Mouse (Mus musculus): ENCODE measurements at regions not wholly inside any gene's neighbourhood (a gene's known extent, or its start where the extent isn't known, plus 50 kb on each side); places are given as distances from the start of the nearest gene placed in this dataset.

- Histone ChIP-seq H3K36me3 (ENCODE audit: insufficient read depth, low read length) (no peaks in the 10 kb centered on the region), H3K4me1 (replicated peaks; ENCODE audit: low read depth, low read length) (no peaks in the 10 kb centered on the region), H3K4me3 (replicated peaks; ENCODE audit: low read length) (no peak overlapping the region), H3K9me3 (ENCODE audit: low read length) (no peaks in the 10 kb centered on the region), H3K27me3 (ENCODE audit: insufficient read depth, low read length) (0 out of 2 replicates have a peak, but pooled peaks cover 2% of the 10 kb centered on the region)
- TF ChIP-seq CTCF (conservative IDR thresholded peaks at IDR 0.05; ENCODE audit: low read length) (no peak), NANOG (IDR thresholded peaks at IDR 0.05; ENCODE audit: borderline replicate concordance, low read length) (no peak)
These were observed 76.2 kb upstream of the Basp1 start for GRCm38 (mm10) chr15:25489804-25490203.

GRCm38 (mm10) chr15:25492161-25492746 lies 78.7 kb upstream of the Basp1 start:
- no peak overlapping the region for H3K4me3 ChIP-seq (replicated peaks; ENCODE audit: low read length)
- no peaks in the 10 kb centered on the region for H3K36me3 ChIP-seq (ENCODE audit: insufficient read depth, low read length)
- no peaks in the 10 kb centered on the region for H3K4me1 ChIP-seq (replicated peaks; ENCODE audit: low read depth, low read length)
- H3K27me3 ChIP-seq (ENCODE audit: insufficient read depth, low read length), result peaks cover 8% of the 10 kb centered on the region
- TF ChIP-seq NANOG (IDR thresholded peaks at IDR 0.05; ENCODE audit: borderline replicate concordance, low read length) (no peak), CTCF (conservative IDR thresholded peaks at IDR 0.05; ENCODE audit: low read length) (no peak), POU5F1 (IDR thresholded peaks at IDR 0.05; ENCODE audit: borderline replicate concordance, low read length) (no peak)
- H3K9me3 ChIP-seq (ENCODE audit: low read length), result no peaks in the 10 kb centered on the region

GRCm38 (mm10) chr15:25494687-25495299 lies 81.2 kb upstream of the Basp1 start:
- TF ChIP-seq NANOG (IDR thresholded peaks at IDR 0.05; ENCODE audit: borderline replicate concordance, low read length) (no peak), POU5F1 (IDR thresholded peaks at IDR 0.05; ENCODE audit: borderline replicate concordance, low read length) (no peak), CTCF (conservative IDR thresholded peaks at IDR 0.05; ENCODE audit: low read length) (no peak)
- Histone ChIP-seq H3K9me3 (ENCODE audit: low read length) (no peaks in the 10 kb centered on the region), H3K36me3 (ENCODE audit: insufficient read depth, low read length) (no peaks in the 10 kb centered on the region), H3K27me3 (ENCODE audit: insufficient read depth, low read length) (peaks cover 11% of the 10 kb centered on the region), H3K4me1 (replicated peaks; ENCODE audit: low read depth, low read length) (peaks cover 10% of the 10 kb centered on the region; the same call in 1 of the 2 replicates), H3K4me3 (replicated peaks; ENCODE audit: low read length) (no peak overlapping the region)

DNA sequence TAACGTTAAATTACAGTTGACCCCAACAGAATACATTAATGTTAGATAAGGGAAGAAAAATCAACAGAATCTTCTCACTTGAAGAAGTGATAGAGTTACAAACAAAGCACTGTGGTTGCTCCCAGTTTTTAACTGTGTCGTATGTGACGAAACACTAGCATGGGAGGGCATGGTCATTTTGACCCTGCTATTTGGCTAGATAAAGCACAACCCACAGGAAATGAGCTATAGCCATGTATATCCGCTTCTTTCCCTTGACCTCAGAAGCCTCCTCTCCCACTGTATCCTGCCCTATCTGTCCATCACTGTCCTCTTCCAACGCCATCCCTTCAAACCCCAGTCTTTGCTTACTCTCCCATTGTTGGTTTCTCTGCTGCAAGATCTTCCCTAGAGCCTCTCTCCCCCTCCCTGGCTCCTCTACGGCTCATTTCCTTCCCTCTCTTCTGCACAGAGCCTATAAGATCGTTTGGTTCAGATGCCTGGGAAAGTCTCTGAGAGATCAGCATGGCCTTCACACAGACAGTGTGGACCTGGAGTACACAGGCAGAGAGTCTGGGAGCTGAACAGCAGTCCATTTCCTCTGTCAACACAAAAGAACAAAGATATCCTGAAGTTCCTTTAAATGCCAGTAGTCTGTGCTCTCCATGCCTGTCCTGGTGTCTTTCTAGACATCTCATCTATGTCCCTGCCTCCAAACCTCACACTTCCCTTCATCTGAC lies 82.5 kb upstream of the Basp1 start:
- TF ChIP-seq CTCF (conservative IDR thresholded peaks at IDR 0.05; ENCODE audit: low read length) (no peak), POU5F1 (IDR thresholded peaks at IDR 0.05; ENCODE audit: borderline replicate concordance, low read length) (no peak), NANOG (IDR thresholded peaks at IDR 0.05; ENCODE audit: borderline replicate concordance, low read length) (no peak)
- no peaks in the 10 kb centered on the region for H3K36me3 ChIP-seq (ENCODE audit: insufficient read depth, low read length)

DNA sequence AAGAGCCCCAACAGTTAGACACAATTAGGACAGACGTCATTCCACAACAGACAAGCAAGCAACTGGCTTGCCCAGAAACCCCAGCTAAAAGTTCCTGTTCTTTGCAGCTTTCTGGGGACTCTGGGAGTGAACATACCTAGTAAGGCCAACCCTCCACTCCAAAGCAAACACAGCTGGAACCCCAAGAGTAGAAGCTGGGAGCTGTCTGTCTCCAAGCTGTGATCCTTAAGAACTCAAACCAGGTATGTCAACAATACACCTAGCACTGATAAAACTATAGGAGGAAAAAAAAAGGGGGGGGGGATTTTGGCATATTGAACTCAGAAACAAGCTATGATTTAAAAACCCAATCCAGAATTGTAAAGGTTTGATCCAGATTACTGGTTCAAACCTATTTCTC lies 84.2 kb upstream of the Basp1 start:
- Histone ChIP-seq H3K4me1 (replicated peaks; ENCODE audit: low read depth, low read length) (peaks cover 10% of the 10 kb centered on the region; the same call in 1 of the 2 replicates), H3K27me3 (ENCODE audit: insufficient read depth, low read length) (peaks cover 12% of the 10 kb centered on the region), H3K36me3 (ENCODE audit: insufficient read depth, low read length) (no peaks in the 10 kb centered on the region), H3K9me3 (ENCODE audit: low read length) (no peaks in the 10 kb centered on the region), H3K4me3 (replicated peaks; ENCODE audit: low read length) (no peak overlapping the region)
- TF ChIP-seq CTCF (conservative IDR thresholded peaks at IDR 0.05; ENCODE audit: low read length) (no peak), NANOG (IDR thresholded peaks at IDR 0.05; ENCODE audit: borderline replicate concordance, low read length) (no peak), POU5F1 (IDR thresholded peaks at IDR 0.05; ENCODE audit: borderline replicate concordance, low read length) (no peak)

More for the DNA sequence above, 82.5 kb upstream of the Basp1 start:
- Histone ChIP-seq H3K9me3 (ENCODE audit: low read length) (no peaks in the 10 kb centered on the region), H3K4me3 (replicated peaks; ENCODE audit: low read length) (no peak overlapping the region), H3K27me3 (ENCODE audit: insufficient read depth, low read length) (peaks cover 9% of the 10 kb centered on the region), H3K4me1 (replicated peaks; ENCODE audit: low read depth, low read length) (peaks cover 10% of the 10 kb centered on the region; the same call in 1 of the 2 replicates)

DNA sequence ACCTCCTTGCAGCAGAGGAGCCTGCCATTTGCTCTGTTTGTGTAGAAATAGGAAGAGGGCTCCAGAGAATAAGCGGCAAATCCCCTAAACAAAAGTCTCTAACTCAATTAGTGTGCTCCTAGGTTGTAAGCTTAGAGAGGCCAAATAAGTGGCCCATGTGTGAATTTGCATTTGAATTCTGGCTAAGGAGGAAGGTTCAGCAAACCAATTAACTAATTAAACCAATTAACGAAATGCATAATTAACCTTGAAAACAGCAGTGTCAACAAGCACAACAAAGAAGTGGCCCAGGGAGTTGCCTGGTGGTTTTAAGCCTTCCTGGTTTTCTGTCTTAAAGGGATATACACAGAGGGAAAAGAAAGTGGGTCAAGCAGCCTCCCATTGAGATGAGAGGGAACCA lies 84.9 kb upstream of the Basp1 start:
- H3K9me3 ChIP-seq (ENCODE audit: low read length), result no peaks in the 10 kb centered on the region
- no peak for TF ChIP-seq CTCF (conservative IDR thresholded peaks at IDR 0.05; ENCODE audit: low read length)
- no peak for TF ChIP-seq NANOG (IDR thresholded peaks at IDR 0.05; ENCODE audit: borderline replicate concordance, low read length)
- TF ChIP-seq POU5F1 (IDR thresholded peaks at IDR 0.05; ENCODE audit: borderline replicate concordance, low read length), result no peak
- no peak overlapping the region for H3K4me3 ChIP-seq (replicated peaks; ENCODE audit: low read length)
- H3K36me3 ChIP-seq (ENCODE audit: insufficient read depth, low read length), result no peaks in the 10 kb centered on the region
- H3K4me1 ChIP-seq (replicated peaks; ENCODE audit: low read depth, low read length), result peaks cover 10% of the 10 kb centered on the region; the same call in 1 of the 2 replicates
- H3K27me3 ChIP-seq (ENCODE audit: insufficient read depth, low read length), result peaks cover 12% of the 10 kb centered on the region

- TF ChIP-seq NANOG (IDR thresholded peaks at IDR 0.05; ENCODE audit: borderline replicate concordance, low read length) (no peak), POU5F1 (IDR thresholded peaks at IDR 0.05; ENCODE audit: borderline replicate concordance, low read length) (no peak), CTCF (conservative IDR thresholded peaks at IDR 0.05; ENCODE audit: low read length) (no peak)
- H3K9me3 ChIP-seq (ENCODE audit: low read length), result no peaks in the 10 kb centered on the region
- H3K4me3 ChIP-seq (replicated peaks; ENCODE audit: low read length), result no peak overlapping the region
- H3K4me1 ChIP-seq (replicated peaks; ENCODE audit: low read depth, low read length), result peaks cover 10% of the 10 kb centered on the region; the same call in 1 of the 2 replicates
- H3K36me3 ChIP-seq (ENCODE audit: insufficient read depth, low read length), result no peaks in the 10 kb centered on the region
- H3K27me3 ChIP-seq (ENCODE audit: insufficient read depth, low read length), result 0 out of 2 replicates have a peak, but pooled peaks cover 6% of the 10 kb centered on the region
These were observed 88.9 kb upstream of the Basp1 start for GRCm38 (mm10) chr15:25502513-25502912.

- Histone ChIP-seq H3K36me3 (ENCODE audit: insufficient read depth, low read length) (no peaks in the 10 kb centered on the region), H3K4me3 (replicated peaks; ENCODE audit: low read length) (no peak overlapping the region), H3K27me3 (ENCODE audit: insufficient read depth, low read length) (0 out of 2 replicates have a peak, but pooled peaks cover 3% of the 10 kb centered on the region), H3K4me1 (replicated peaks; ENCODE audit: low read depth, low read length) (peaks cover 9% of the 10 kb centered on the region; the same call in 1 of the 2 replicates), H3K9me3 (ENCODE audit: low read length) (no peaks in the 10 kb centered on the region)
- TF ChIP-seq CTCF (conservative IDR thresholded peaks at IDR 0.05; ENCODE audit: low read length) (no peak), NANOG (IDR thresholded peaks at IDR 0.05; ENCODE audit: borderline replicate concordance, low read length) (no peak), POU5F1 (IDR thresholded peaks at IDR 0.05; ENCODE audit: borderline replicate concordance, low read length) (no peak)
These were observed 89.5 kb upstream of the Basp1 start for GRCm38 (mm10) chr15:25503104-25503503.
